In genomic region chr6:148328928-148329327, GRCm38 (mm10) we compare ENCODE assay signal across 24 mouse cellular contexts.
DNase-seq lines count a peak whose midpoint lies in the region; ATAC-seq and TF ChIP-seq lines count a peak whose summit lies in the region.
"Had no signal": no experiment of that assay in that cellular context is flagged by ENCODE, and none has a peak within 500 bp of the region (broad histone marks: within the 10 kb centered on the region; RNA-seq: fewer than 3 reads in every experiment).

No protein-coding gene starts in this region.

- no peak overlapping the region for H3K4me3 ChIP-seq in heart, embryonic 13.5 days
- H3K4me3 ChIP-seq in left cerebral cortex, adult 2 months, result no peak overlapping the region
- H3K4me3 ChIP-seq: forebrain, embryonic 10.5 days; forebrain, embryonic 13.5 days; hindbrain, embryonic 12.5 days; hindbrain, embryonic 15.5 days had no signal

- peaks cover 8% of the 10 kb centered on the region; the same call in 1 of the 2 replicates for H3K36me3 ChIP-seq in heart, embryonic 13.5 days
- H3K36me3 ChIP-seq: forebrain, embryonic 10.5 days; hindbrain, embryonic 12.5 days had no signal

- no peak for DNase-seq in frontal cortex, postnatal 36 days (ENCODE audit: low spot score in 2 of 2)
- peak; percentile 81 for DNase-seq in heart, adult 11 months
- DNase-seq in heart, postnatal 14 days, result no peak
- DNase-seq in heart, postnatal 36 days, result no peak
- no peak for DNase-seq in left cerebral cortex, adult 2 months (ENCODE audit: extremely low spot score in 1 of 2, low spot score in 2 of 2)
- DNase-seq in left cerebral cortex, adult 18-20 months (ENCODE audit: low spot score in 2 of 2), result no peak
- DNase-seq: adrenal gland, adult 8-10 months; adrenal gland, postnatal 25 days; cerebellum, adult 18-20 months; cerebellum, adult 9-10 months; cerebellum, postnatal 14 days; gastrocnemius, postnatal 14 days; heart, postnatal 4 days; kidney, adult 2 months had no signal

- H3K27me3 ChIP-seq in heart, embryonic 13.5 days (replicated peaks), result no peaks in the 10 kb centered on the region
- H3K27me3 ChIP-seq: forebrain, embryonic 13.5 days; hindbrain, embryonic 12.5 days; hindbrain, embryonic 15.5 days had no signal

- H3K9me3 ChIP-seq in heart, embryonic 13.5 days, result no peaks in the 10 kb centered on the region
- H3K9me3 ChIP-seq: forebrain, embryonic 10.5 days; forebrain, embryonic 13.5 days; hindbrain, embryonic 12.5 days; hindbrain, embryonic 15.5 days had no signal

- peak overlapping the region; percentile 13; the same call in 1 of the 2 replicates for H3K27ac ChIP-seq in heart, embryonic 13.5 days (replicated peaks)
- H3K27ac ChIP-seq in left cerebral cortex, adult 2 months, result 0 out of 2 replicates have a peak overlapping the region, but pooled peaks have one; percentile 7
- H3K27ac ChIP-seq: forebrain, embryonic 10.5 days; forebrain, embryonic 13.5 days; hindbrain, embryonic 12.5 days; hindbrain, embryonic 15.5 days had no signal

- intact Hi-C loops in heart, postnatal 14 days (cut with DNase I), result no loop called here
- intact Hi-C loops in heart, postnatal 36 days (cut with DNase I), result no loop called here
- intact Hi-C loops in left cerebral cortex, adult 2 months (cut with DNase I), result no loop called here

- peaks cover 7% of the 10 kb centered on the region; the same call in 1 of the 2 replicates for H3K4me1 ChIP-seq in heart, embryonic 13.5 days
- H3K4me1 ChIP-seq: hindbrain, embryonic 12.5 days; hindbrain, embryonic 15.5 days had no signal

- no peak overlapping the region for H3K4me2 ChIP-seq in heart, embryonic 13.5 days
- H3K4me2 ChIP-seq: forebrain, embryonic 13.5 days; heart, embryonic 11.5 days; hindbrain, embryonic 12.5 days; hindbrain, embryonic 15.5 days had no signal

- WGBS in heart, embryonic 13.5 days, result 66% methylated on average over 2 of the region's 2 CpGs

- ATAC-seq in frontal cortex, adult (ENCODE audit: low TSS enrichment), result peak; percentile 74; the same call in 1 of the 2 replicates
- ATAC-seq in heart, embryonic 13.5 days (ENCODE audit: extremely low read depth, insufficient number of reproducible peaks, low FRiP score, low TSS enrichment), result no peak
- ATAC-seq: activated CD4-positive, CD25-positive, alpha-beta regulatory T cell, adult 4 months; forebrain, embryonic 13.5 days; forebrain, embryonic 16.5 days; intestine, postnatal 0 days had no signal

- no peak; the same call in 1 of the 2 replicates for TF ChIP-seq CTCF in left cerebral cortex, adult 2 months (IDR thresholded peaks at IDR 0.05)

- H3K9ac ChIP-seq in heart, embryonic 13.5 days, result no peak overlapping the region
- H3K9ac ChIP-seq: forebrain, embryonic 13.5 days; hindbrain, embryonic 12.5 days; hindbrain, embryonic 15.5 days had no signal
